Mouse (Mus musculus): ENCODE measurements around the gene Zfp593. TPM values are rescaled to one million over a fixed set of nuclear protein-coding genes. Genes with fewer than 3 reads are reported as not detected.

Gene Zfp593
- polyA plus RNA-seq, 1 experiment from 2014 or later = 6.1 TPM

DNA sequence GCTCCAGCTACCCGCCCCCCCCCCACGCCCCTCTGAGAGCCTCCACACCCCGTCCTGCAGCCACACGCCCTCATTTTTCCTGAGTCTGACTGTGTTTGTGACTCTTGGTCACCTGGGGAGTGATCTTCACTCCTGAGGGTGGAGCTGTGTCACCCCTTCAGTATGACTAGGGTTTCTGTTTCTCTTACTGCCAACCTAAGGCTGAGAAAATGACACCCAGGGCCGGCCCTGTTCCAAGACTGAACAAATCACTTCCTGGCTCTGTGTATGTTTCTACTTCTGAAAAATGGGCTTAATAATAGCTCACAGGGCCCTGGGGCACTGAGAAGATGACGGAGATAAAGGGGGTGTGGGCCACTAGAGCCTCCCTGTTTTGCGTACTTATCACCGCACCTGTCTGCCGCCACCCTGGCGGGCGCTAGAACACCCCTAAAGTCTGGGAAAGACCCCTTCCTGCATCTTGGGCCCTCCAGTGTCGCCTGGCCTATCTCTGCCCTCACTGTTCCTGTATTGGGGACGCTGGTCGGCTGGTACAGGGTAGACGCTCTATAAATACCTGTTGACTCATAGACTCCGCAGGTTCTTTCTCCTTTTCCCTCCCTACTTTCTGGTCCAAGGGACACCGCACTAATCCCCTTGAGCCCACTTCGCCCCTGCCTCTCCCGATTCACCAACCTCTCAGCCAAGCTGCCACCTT, 7.7 kb downstream of the Zfp593 start:
- Histone ChIP-seq H3K4me2 (ENCODE audit: low read depth, low read length) (peak overlapping the region; percentile 44; the same call in 1 of the 2 replicates), H3K4me1 (ENCODE audit: insufficient read depth) (peaks cover 2% of the 10 kb centered on the region; the same call in 1 of the 2 replicates), H3K27me3 (ENCODE audit: insufficient read depth, low read length) (0 out of 2 replicates have a peak, but pooled peaks cover 3% of the 10 kb centered on the region), H3K36me3 (replicated peaks; ENCODE audit: insufficient read depth, low read length) (no peaks in the 10 kb centered on the region), H3K9ac (replicated peaks) (no peak overlapping the region), H3K9me3 (ENCODE audit: low read length) (no peaks in the 10 kb centered on the region), H3K4me3 (ENCODE audit: low read depth, low read length) (no peak overlapping the region), H3K27ac (ENCODE audit: low read depth) (no peak overlapping the region)
- TF ChIP-seq EP300 (IDR thresholded peaks at IDR 0.05; ENCODE audit: low read depth) (no peak), CTCF (IDR thresholded peaks at IDR 0.05; ENCODE audit: low read depth) (no peak)
- 31% methylated on average over 19 of the region's 19 CpGs for WGBS (ENCODE audit: insufficient replicate concordance)
- ATAC-seq (peak; percentile 14; the same call in 1 of the 2 replicates), DNase-seq (no peak)

DNA sequence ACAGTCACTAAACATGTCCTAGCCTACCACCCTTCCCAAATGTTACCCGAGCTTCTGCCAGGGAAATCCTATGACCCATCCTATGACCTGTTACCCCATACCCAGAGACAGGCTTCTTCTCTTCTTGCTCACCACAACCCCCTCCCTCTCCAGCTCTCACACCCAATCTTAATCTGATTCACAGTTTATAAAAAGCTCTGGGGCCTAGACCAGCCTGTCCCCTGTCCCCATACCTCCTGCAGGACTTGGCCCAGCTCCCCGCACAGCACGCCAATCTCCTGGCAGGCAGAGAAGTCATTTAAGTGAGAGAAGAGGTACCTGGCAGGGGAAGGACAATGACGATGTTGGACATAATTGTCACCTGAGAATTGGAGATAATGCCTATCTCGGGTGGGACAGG, 10.5 kb downstream of the Zfp593 start:
- Histone ChIP-seq H3K9me3 (ENCODE audit: low read length) (no peaks in the 10 kb centered on the region), H3K9ac (replicated peaks) (no peak overlapping the region), H3K4me1 (ENCODE audit: insufficient read depth) (peaks cover 2% of the 10 kb centered on the region; the same call in 1 of the 2 replicates), H3K4me3 (ENCODE audit: low read depth, low read length) (no peak overlapping the region), H3K27ac (ENCODE audit: low read depth) (no peak overlapping the region), H3K36me3 (replicated peaks; ENCODE audit: insufficient read depth, low read length) (no peaks in the 10 kb centered on the region), H3K27me3 (ENCODE audit: insufficient read depth, low read length) (0 out of 2 replicates have a peak, but pooled peaks cover 3% of the 10 kb centered on the region), H3K4me2 (ENCODE audit: low read depth, low read length) (no peak overlapping the region)
- no peak for DNase-seq
- TF ChIP-seq CTCF (IDR thresholded peaks at IDR 0.05; ENCODE audit: low read depth) = no peak
- TF ChIP-seq EP300 (IDR thresholded peaks at IDR 0.05; ENCODE audit: low read depth) = no peak
- WGBS (ENCODE audit: insufficient replicate concordance) = 71% methylated on average over 5 of the region's 5 CpGs
- ATAC-seq = no peak

DNA sequence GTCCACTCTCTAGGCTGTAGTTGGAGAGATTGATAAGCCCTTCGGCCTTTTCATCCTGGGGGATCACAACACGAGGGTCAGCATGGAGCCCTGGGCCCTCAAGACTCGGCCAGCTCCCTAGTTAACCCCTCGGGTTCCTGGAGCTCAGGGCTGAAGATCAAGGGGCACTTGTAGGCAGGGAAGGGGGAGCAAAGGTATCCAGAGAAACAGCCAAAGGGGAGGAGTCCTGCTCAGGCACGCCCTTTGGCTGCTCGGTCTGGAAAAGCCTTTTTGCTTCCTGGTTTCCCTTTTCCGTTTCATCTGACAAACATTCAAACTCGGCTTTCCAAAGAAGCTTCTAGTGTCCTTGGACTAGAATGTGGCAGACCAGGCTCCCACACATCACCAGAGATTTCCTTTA, 15.0 kb downstream of the Zfp593 start:
- no peaks in the 10 kb centered on the region for H3K4me1 ChIP-seq (ENCODE audit: insufficient read depth)
- TF ChIP-seq CTCF (IDR thresholded peaks at IDR 0.05; ENCODE audit: low read depth) = no peak
- no peak overlapping the region for H3K4me3 ChIP-seq (ENCODE audit: low read depth, low read length)
- DNase-seq (no peak), ATAC-seq (no peak)
- WGBS (ENCODE audit: insufficient replicate concordance) = 41% methylated on average over 8 of the region's 8 CpGs
- H3K9me3 ChIP-seq (ENCODE audit: low read length) = no peaks in the 10 kb centered on the region
- no peak overlapping the region for H3K9ac ChIP-seq (replicated peaks)
- H3K4me2 ChIP-seq (ENCODE audit: low read depth, low read length) = no peak overlapping the region
- H3K27me3 ChIP-seq (ENCODE audit: insufficient read depth, low read length) = no peaks in the 10 kb centered on the region
- no peak overlapping the region for H3K27ac ChIP-seq (ENCODE audit: low read depth)
- no peaks in the 10 kb centered on the region for H3K36me3 ChIP-seq (replicated peaks; ENCODE audit: insufficient read depth, low read length)

DNA sequence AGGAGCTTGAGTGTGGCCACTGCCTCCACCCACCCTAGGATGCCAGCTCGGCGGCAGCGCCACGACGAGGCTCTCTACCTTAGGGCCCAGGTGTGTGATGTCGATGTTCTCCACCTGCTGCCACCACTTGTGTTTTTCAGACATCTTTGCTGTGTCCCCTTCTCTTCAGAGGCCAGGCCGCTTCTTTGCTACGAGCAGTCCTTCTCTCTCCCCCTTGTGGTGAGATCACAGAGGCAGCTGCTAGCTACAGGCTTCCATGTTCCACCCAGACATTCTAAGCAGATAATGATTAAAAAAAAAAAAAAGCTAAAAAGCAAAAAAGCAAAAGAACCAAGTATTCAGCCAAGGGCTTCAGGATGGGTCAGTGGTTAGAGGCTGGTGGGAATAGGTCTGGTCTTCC, 18.2 kb downstream of the Zfp593 start, which contains the start of gene Catsper4:
Gene Catsper4 (minus strand): TSS at position 190 of the 400 bp plus-strand sequence.
- no peaks in the 10 kb centered on the region for H3K27me3 ChIP-seq (ENCODE audit: insufficient read depth, low read length)
- no peak within 1 kb of the TSS for H3K4me3 ChIP-seq (ENCODE audit: low read depth, low read length)
- H3K36me3 ChIP-seq (replicated peaks; ENCODE audit: insufficient read depth, low read length) = no peaks in the 10 kb centered on the region
- ATAC-seq (no peak), DNase-seq (no peak)
- WGBS (ENCODE audit: insufficient replicate concordance) = 76% methylated on average over 8 of the region's 8 CpGs
- no peak within 1 kb of the TSS for H3K27ac ChIP-seq (ENCODE audit: low read depth)
- no peak within 1 kb of the TSS for H3K4me2 ChIP-seq (ENCODE audit: low read depth, low read length)
- no peaks in the 10 kb centered on the region for H3K4me1 ChIP-seq (ENCODE audit: insufficient read depth)
- TF ChIP-seq CTCF (IDR thresholded peaks at IDR 0.05; ENCODE audit: low read depth) = peak; percentile 34
- TF ChIP-seq EP300 (IDR thresholded peaks at IDR 0.05; ENCODE audit: low read depth) = no peak
- no peak within 1 kb of the TSS for H3K9ac ChIP-seq (replicated peaks)
- H3K9me3 ChIP-seq (ENCODE audit: low read length) = no peaks in the 10 kb centered on the region

DNA sequence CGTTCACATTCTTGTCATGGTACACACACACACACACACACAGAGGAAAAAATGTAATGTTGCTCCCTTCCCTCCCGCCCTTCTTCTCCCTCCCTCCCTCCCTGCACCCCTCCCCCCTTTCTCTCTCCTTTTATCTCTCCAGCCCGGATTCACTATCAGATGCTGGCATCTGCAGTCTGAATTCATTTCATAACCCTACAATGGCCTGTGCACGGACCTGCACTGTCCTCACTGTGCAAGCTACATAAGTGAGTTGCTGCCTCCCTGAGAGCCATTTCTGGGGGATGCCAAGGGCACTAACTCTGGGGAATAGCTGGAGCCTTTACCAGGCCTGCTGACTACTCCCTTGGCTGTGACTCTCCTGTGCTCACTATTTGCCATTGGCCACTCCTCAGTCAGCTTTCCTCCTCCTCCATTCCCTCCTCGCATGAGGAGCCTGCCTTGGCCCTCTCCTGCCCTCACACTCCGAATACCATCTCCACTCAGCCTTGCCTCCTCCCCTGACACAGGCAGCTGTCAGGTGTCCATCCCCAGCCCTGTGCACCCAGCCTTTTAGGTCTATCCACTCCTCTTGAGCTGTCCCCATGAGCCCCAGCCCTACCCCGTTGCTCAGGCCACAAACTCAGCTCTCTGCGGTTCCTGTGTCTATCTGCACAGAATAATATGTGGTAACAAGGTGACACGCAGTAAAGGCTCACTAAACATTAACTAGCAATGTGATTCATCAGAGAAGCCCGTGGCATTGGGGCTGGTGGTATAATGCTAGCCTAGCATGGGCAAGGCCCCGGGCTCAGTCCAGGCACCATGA, 22.4 kb downstream of the Zfp593 start:
- H3K4me2 ChIP-seq (ENCODE audit: low read depth, low read length) = no peak overlapping the region
- 54% methylated on average over 11 of the region's 11 CpGs for WGBS (ENCODE audit: insufficient replicate concordance)

DNA sequence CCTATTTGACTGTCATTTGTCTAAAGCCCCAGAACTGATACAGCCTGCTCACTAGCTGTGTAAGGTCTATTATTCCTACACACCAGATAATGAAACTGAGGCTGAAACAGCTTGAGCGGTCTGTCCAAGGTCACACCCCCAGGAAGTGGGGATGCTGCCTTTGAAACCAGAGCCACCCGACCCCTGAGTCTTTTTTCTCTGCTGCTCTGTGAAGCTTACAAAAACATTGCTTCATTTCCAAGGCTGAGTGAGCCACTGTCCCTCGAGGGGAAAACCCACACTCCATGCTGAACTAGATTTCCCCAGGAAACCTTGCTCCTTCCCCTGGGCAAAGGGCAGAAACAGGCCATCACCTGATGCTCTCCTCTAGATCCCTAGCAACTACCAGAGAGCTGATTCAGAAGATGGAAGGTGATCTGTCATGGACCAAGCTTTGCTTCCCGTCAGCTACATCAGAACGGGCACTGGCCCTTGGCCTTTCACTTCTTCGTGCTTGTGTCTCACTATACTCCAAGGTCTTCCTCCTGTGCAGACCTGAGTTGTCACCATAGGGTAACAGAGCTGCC, 38.8 kb downstream of the Zfp593 start:
- H3K36me3 ChIP-seq (replicated peaks; ENCODE audit: insufficient read depth, low read length) = no peaks in the 10 kb centered on the region
- H3K27me3 ChIP-seq (ENCODE audit: insufficient read depth, low read length) = no peaks in the 10 kb centered on the region
- ATAC-seq (no peak), DNase-seq (no peak)
- TF ChIP-seq CTCF (IDR thresholded peaks at IDR 0.05; ENCODE audit: low read depth) = no peak
- TF ChIP-seq EP300 (IDR thresholded peaks at IDR 0.05; ENCODE audit: low read depth) = no peak
- no peak overlapping the region for H3K27ac ChIP-seq (ENCODE audit: low read depth)
- no peaks in the 10 kb centered on the region for H3K9me3 ChIP-seq (ENCODE audit: low read length)
- no peak overlapping the region for H3K9ac ChIP-seq (replicated peaks)
- H3K4me2 ChIP-seq (ENCODE audit: low read depth, low read length) = no peak overlapping the region
- WGBS (ENCODE audit: insufficient replicate concordance) = 48% methylated on average over 6 of the region's 6 CpGs
- H3K4me1 ChIP-seq (ENCODE audit: insufficient read depth) = no peaks in the 10 kb centered on the region
- H3K4me3 ChIP-seq (ENCODE audit: low read depth, low read length) = no peak overlapping the region

More for the DNA sequence above, 22.4 kb downstream of the Zfp593 start:
- Histone ChIP-seq H3K9ac (replicated peaks) (no peak overlapping the region), H3K36me3 (replicated peaks; ENCODE audit: insufficient read depth, low read length) (no peaks in the 10 kb centered on the region), H3K27me3 (ENCODE audit: insufficient read depth, low read length) (no peaks in the 10 kb centered on the region), H3K4me3 (ENCODE audit: low read depth, low read length) (no peak overlapping the region), H3K27ac (ENCODE audit: low read depth) (no peak overlapping the region), H3K9me3 (ENCODE audit: low read length) (no peaks in the 10 kb centered on the region), H3K4me1 (ENCODE audit: insufficient read depth) (no peaks in the 10 kb centered on the region)
- ATAC-seq (no peak), DNase-seq (no peak)
- TF ChIP-seq EP300 (IDR thresholded peaks at IDR 0.05; ENCODE audit: low read depth) (no peak), CTCF (IDR thresholded peaks at IDR 0.05; ENCODE audit: low read depth) (no peak)

Measured in liver, postnatal 0 days (tissue).